Mouse (Mus musculus): ENCODE results near the gene Col4a3bp. TPM values are rescaled to one million over a fixed set of nuclear protein-coding genes. Genes with fewer than 3 reads are reported as not detected.

The Col4a3bp gene
- polyA plus RNA-seq, 1 experiment from 2014 or later, result 10.1 TPM

DNA sequence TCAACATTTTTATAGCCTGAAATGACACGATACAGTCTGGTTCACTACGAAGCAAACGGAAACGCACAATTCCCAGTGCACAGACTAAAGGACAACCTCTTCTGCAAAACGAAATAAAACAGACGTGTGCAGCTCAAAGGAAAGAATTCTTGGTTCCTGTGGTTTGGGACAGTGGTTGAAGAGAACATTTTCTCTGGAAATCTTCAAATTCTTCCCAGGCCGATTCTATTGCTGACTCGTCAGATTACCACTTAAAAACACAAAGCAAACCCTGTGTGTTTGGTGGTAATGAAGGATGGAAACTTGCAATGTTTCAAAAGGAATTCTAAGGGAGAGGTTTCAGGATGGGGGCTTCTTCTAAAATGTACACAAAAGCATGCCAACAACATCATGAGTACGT lies 12.4 kb upstream of the Col4a3bp start:
- no peak for ATAC-seq (replicated peaks; ENCODE audit: insufficient number of reproducible peaks, low FRiP score, low TSS enrichment)
- no peaks in the 10 kb centered on the region for H3K9me3 ChIP-seq (replicated peaks; ENCODE audit: control insufficient read depth, low read length)
- H3K4me1 ChIP-seq (ENCODE audit: control insufficient read depth, insufficient read depth, low read length), result no peaks in the 10 kb centered on the region
- no peak overlapping the region for H3K4me3 ChIP-seq (ENCODE audit: low read depth, low read length)
- no peaks in the 10 kb centered on the region for H3K27me3 ChIP-seq (ENCODE audit: control insufficient read depth, insufficient read depth, low read length)
- H3K27ac ChIP-seq (ENCODE audit: low read depth, low read length), result no peak overlapping the region
- H3K9ac ChIP-seq (ENCODE audit: low read depth, low read length), result no peak overlapping the region
- WGBS (ENCODE audit: insufficient replicate concordance), result 92% methylated on average over 9 of the region's 9 CpGs
- H3K4me2 ChIP-seq, result no peak overlapping the region
- H3K36me3 ChIP-seq (ENCODE audit: control insufficient read depth, insufficient read depth, low read length), result no peaks in the 10 kb centered on the region

GRCm38 (mm10) chr13:96532176-96532575 lies 10.2 kb upstream of the Col4a3bp start:
- H3K4me3 ChIP-seq (ENCODE audit: low read depth, low read length), result no peak overlapping the region
- WGBS (ENCODE audit: insufficient replicate concordance), result 87% methylated on average over 6 of the region's 6 CpGs
- no peak overlapping the region for H3K9ac ChIP-seq (ENCODE audit: low read depth, low read length)

GRCm38 (mm10) chr13:96533742-96534141 lies 8.7 kb upstream of the Col4a3bp start:
- no peak overlapping the region for H3K9ac ChIP-seq (ENCODE audit: low read depth, low read length)
- H3K4me2 ChIP-seq, result no peak overlapping the region
- H3K4me1 ChIP-seq (ENCODE audit: control insufficient read depth, insufficient read depth, low read length), result no peaks in the 10 kb centered on the region
- no peaks in the 10 kb centered on the region for H3K9me3 ChIP-seq (replicated peaks; ENCODE audit: control insufficient read depth, low read length)
- no peaks in the 10 kb centered on the region for H3K36me3 ChIP-seq (ENCODE audit: control insufficient read depth, insufficient read depth, low read length)
- WGBS (ENCODE audit: insufficient replicate concordance), result 61% methylated on average over 2 of the region's 2 CpGs
- no peak overlapping the region for H3K4me3 ChIP-seq (ENCODE audit: low read depth, low read length)
- ATAC-seq (replicated peaks; ENCODE audit: insufficient number of reproducible peaks, low FRiP score, low TSS enrichment), result no peak
- H3K27me3 ChIP-seq (ENCODE audit: control insufficient read depth, insufficient read depth, low read length), result no peaks in the 10 kb centered on the region
- no peak overlapping the region for H3K27ac ChIP-seq (ENCODE audit: low read depth, low read length)

More at GRCm38 (mm10) chr13:96532176-96532575, 10.2 kb upstream of the Col4a3bp start:
- no peak overlapping the region for H3K27ac ChIP-seq (ENCODE audit: low read depth, low read length)
- no peak for ATAC-seq (replicated peaks; ENCODE audit: insufficient number of reproducible peaks, low FRiP score, low TSS enrichment)
- H3K9me3 ChIP-seq (replicated peaks; ENCODE audit: control insufficient read depth, low read length), result no peaks in the 10 kb centered on the region
- no peaks in the 10 kb centered on the region for H3K36me3 ChIP-seq (ENCODE audit: control insufficient read depth, insufficient read depth, low read length)
- H3K4me2 ChIP-seq, result no peak overlapping the region
- no peaks in the 10 kb centered on the region for H3K4me1 ChIP-seq (ENCODE audit: control insufficient read depth, insufficient read depth, low read length)
- no peaks in the 10 kb centered on the region for H3K27me3 ChIP-seq (ENCODE audit: control insufficient read depth, insufficient read depth, low read length)

- Histone ChIP-seq H3K4me3 (ENCODE audit: low read depth, low read length) (no peak overlapping the region), H3K4me2 (no peak overlapping the region), H3K9me3 (replicated peaks; ENCODE audit: control insufficient read depth, low read length) (no peaks in the 10 kb centered on the region), H3K36me3 (ENCODE audit: control insufficient read depth, insufficient read depth, low read length) (no peaks in the 10 kb centered on the region), H3K4me1 (ENCODE audit: control insufficient read depth, insufficient read depth, low read length) (no peaks in the 10 kb centered on the region), H3K27ac (ENCODE audit: low read depth, low read length) (no peak overlapping the region), H3K9ac (ENCODE audit: low read depth, low read length) (no peak overlapping the region), H3K27me3 (ENCODE audit: control insufficient read depth, insufficient read depth, low read length) (no peaks in the 10 kb centered on the region)
- WGBS (ENCODE audit: insufficient replicate concordance), result 53% methylated on average over 5 of the region's 5 CpGs
- no peak for ATAC-seq (replicated peaks; ENCODE audit: insufficient number of reproducible peaks, low FRiP score, low TSS enrichment)
Measured at GRCm38 (mm10) chr13:96536821-96537572, 5.4 kb upstream of the Col4a3bp start.

- Histone ChIP-seq H3K4me1 (ENCODE audit: control insufficient read depth, insufficient read depth, low read length) (no peaks in the 10 kb centered on the region), H3K27ac (ENCODE audit: low read depth, low read length) (no peak overlapping the region), H3K4me2 (no peak overlapping the region), H3K27me3 (ENCODE audit: control insufficient read depth, insufficient read depth, low read length) (no peaks in the 10 kb centered on the region), H3K9ac (ENCODE audit: low read depth, low read length) (no peak overlapping the region), H3K36me3 (ENCODE audit: control insufficient read depth, insufficient read depth, low read length) (no peaks in the 10 kb centered on the region), H3K4me3 (ENCODE audit: low read depth, low read length) (no peak overlapping the region), H3K9me3 (replicated peaks; ENCODE audit: control insufficient read depth, low read length) (no peaks in the 10 kb centered on the region)
- WGBS (ENCODE audit: insufficient replicate concordance), result 75% methylated on average over 3 of the region's 3 CpGs
- no peak for ATAC-seq (replicated peaks; ENCODE audit: insufficient number of reproducible peaks, low FRiP score, low TSS enrichment)
Measured at GRCm38 (mm10) chr13:96538103-96538502, 4.3 kb upstream of the Col4a3bp start.

GRCm38 (mm10) chr13:96541381-96541780 lies 1.0 kb upstream of the Col4a3bp start:
- Histone ChIP-seq H3K27ac (ENCODE audit: low read depth, low read length) (no peak overlapping the region), H3K9me3 (replicated peaks; ENCODE audit: control insufficient read depth, low read length) (no peaks in the 10 kb centered on the region), H3K36me3 (ENCODE audit: control insufficient read depth, insufficient read depth, low read length) (no peaks in the 10 kb centered on the region), H3K4me2 (peak overlapping the region; percentile 79), H3K9ac (ENCODE audit: low read depth, low read length) (no peak overlapping the region), H3K4me3 (ENCODE audit: low read depth, low read length) (peak overlapping the region; percentile 97), H3K27me3 (ENCODE audit: control insufficient read depth, insufficient read depth, low read length) (no peaks in the 10 kb centered on the region), H3K4me1 (ENCODE audit: control insufficient read depth, insufficient read depth, low read length) (peaks cover 3% of the 10 kb centered on the region; the same call in 1 of the 2 replicates)
- no peak for ATAC-seq (replicated peaks; ENCODE audit: insufficient number of reproducible peaks, low FRiP score, low TSS enrichment)
- WGBS (ENCODE audit: insufficient replicate concordance), result 45% methylated on average over 2 of the region's 2 CpGs

DNA sequence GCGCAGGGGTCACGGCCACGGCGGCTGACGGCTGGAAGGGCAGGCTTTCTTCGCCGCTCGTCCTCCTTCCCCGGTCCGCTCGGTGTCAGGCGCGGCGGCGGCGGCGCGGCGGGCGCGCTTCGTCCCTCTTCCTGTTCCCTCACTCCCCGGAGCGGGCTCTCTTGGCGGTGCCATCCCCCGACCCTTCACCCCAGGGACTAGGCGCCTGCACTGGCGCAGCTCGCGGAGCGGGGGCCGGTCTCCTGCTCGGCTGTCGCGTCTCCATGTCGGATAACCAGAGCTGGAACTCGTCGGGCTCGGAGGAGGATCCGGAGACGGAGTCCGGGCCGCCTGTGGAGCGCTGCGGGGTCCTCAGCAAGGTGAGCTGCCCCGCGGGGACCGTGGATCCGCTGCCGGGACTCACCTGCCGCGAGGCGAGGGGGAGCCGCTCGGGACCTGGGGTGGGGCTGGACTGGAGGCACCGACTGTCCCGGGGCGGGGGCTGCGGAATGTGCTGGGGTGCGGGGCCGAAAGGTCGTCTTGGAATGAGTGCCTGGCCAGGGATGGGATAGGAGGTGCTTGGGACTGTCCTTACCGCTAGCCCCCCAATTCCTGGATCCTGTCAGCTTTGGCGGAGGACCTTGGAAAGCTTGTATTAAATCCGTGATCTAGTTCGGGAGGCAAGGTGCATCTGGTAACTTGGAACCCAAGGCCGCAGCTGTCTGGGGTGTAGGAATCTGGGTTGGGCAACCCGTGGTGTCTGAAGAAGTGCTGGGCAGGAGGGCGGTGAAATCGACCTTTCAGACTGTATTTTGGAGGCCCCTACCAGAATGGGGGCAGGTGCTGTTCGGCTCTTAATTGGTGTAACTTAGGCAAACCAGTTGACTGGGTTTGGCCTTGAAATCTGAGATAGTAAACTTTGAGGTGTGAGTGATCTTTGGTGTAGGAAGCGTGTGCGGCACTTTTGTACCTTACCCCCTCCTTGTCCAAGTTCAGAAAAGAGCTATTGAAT lies 778 bp downstream of the Col4a3bp start:
- no peaks in the 10 kb centered on the region for H3K36me3 ChIP-seq (ENCODE audit: control insufficient read depth, insufficient read depth, low read length)
- H3K27ac ChIP-seq (ENCODE audit: low read depth, low read length), result peak overlapping the region; percentile 92
- peaks cover 3% of the 10 kb centered on the region; the same call in 1 of the 2 replicates for H3K4me1 ChIP-seq (ENCODE audit: control insufficient read depth, insufficient read depth, low read length)
- no peaks in the 10 kb centered on the region for H3K27me3 ChIP-seq (ENCODE audit: control insufficient read depth, insufficient read depth, low read length)
- H3K9me3 ChIP-seq (replicated peaks; ENCODE audit: control insufficient read depth, low read length), result no peaks in the 10 kb centered on the region
- under 1% methylated on average over 68 of the region's 73 CpGs for WGBS (ENCODE audit: insufficient replicate concordance)
- peak overlapping the region; percentile 97 for H3K4me3 ChIP-seq (ENCODE audit: low read depth, low read length)
- H3K9ac ChIP-seq (ENCODE audit: low read depth, low read length), result peak overlapping the region; percentile 93
- ATAC-seq (replicated peaks; ENCODE audit: insufficient number of reproducible peaks, low FRiP score, low TSS enrichment), result peak; percentile 73
- peak overlapping the region; percentile 79 for H3K4me2 ChIP-seq

GRCm38 (mm10) chr13:96544506-96544905 lies 2.1 kb downstream of the Col4a3bp start:
- Histone ChIP-seq H3K4me1 (ENCODE audit: control insufficient read depth, insufficient read depth, low read length) (peaks cover 3% of the 10 kb centered on the region; the same call in 1 of the 2 replicates), H3K9ac (ENCODE audit: low read depth, low read length) (no peak overlapping the region), H3K36me3 (ENCODE audit: control insufficient read depth, insufficient read depth, low read length) (no peaks in the 10 kb centered on the region), H3K4me2 (no peak overlapping the region; the same call in 1 of the 2 replicates), H3K9me3 (replicated peaks; ENCODE audit: control insufficient read depth, low read length) (no peaks in the 10 kb centered on the region), H3K27ac (ENCODE audit: low read depth, low read length) (no peak overlapping the region), H3K27me3 (ENCODE audit: control insufficient read depth, insufficient read depth, low read length) (no peaks in the 10 kb centered on the region), H3K4me3 (ENCODE audit: low read depth, low read length) (no peak overlapping the region)
- WGBS (ENCODE audit: insufficient replicate concordance), result 69% methylated on average over 2 of the region's 2 CpGs
- ATAC-seq (replicated peaks; ENCODE audit: insufficient number of reproducible peaks, low FRiP score, low TSS enrichment), result no peak
